Mouse (Mus musculus) liver, postnatal 0 days (tissue): ENCODE results near the gene Scd4.

Source experiments
- CTCF ChIP-seq: sonication (generic); IDR thresholded peaks from 2 replicates; pipeline ENCODE4 v1.5.1; 2016; ENCODE audit warnings: antibody characterized with exemption, low read depth
- EP300 ChIP-seq: IDR thresholded peaks from 2 replicates; pipeline ENCODE4 v1.6.1; 2016; ENCODE audit warnings: antibody characterized with exemption, low read depth, mild to moderate bottlenecking

DNA sequence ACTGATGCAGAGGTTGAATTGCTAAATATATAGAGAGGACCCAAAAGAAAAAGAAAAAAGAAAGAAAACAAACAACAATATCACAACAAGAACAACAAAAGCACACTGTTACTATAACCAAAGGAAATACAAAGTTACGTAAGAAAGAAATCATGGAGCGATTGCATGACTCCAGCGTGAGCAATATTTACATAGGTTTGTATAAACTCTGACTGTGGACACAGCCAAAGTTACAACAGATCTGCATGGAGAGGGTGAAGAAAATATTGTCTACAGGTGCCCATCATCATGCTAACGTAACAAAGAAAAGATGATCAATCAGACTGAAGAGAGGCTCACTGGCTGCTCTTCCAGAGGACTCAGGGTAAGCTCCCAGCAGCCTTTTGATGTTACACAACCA lies 47.2 kb downstream of the Scd4 start:
- TF ChIP-seq CTCF (no peak), EP300 (peak; percentile 68; the same call in 1 of the 2 replicates)
